Mouse (Mus musculus) heart, postnatal 0 days (tissue): ENCODE measurements around the gene Arr3. TPM values are rescaled to one million over a fixed set of nuclear protein-coding genes. Genes with fewer than 3 reads are reported as not detected.

Source experiments
- ATAC-seq: fragments of 200-750 bp; cut with Nextera tagmentation; 2 replicates; pipeline ENCODE4 v1.8.0; 2017; ENCODE audit warnings: low read depth, moderate number of reproducible peaks, moderate library complexity; ENCODE audit not compliant: insufficient read depth
- DNase-seq: peaks from one replicate; pipeline ENCODE4 v3.0.0-alpha.2; 2016; ENCODE audit warnings: low spot score
- H3K27ac ChIP-seq: fragments of 300-500 bp; sonication (generic); 2 replicates; pipeline ENCODE4 v1.5.1; 2014; ENCODE audit warnings: low read depth, mild to moderate bottlenecking
- H3K27me3 ChIP-seq: fragments of 300-500 bp; sonication (generic); 2 replicates; pipeline ENCODE4 v1.6.1; 2014; ENCODE audit warnings: low read length, mixed read lengths; ENCODE audit not compliant: control insufficient read depth, insufficient read depth
- H3K36me3 ChIP-seq: fragments of 300-500 bp; sonication (generic); replicated peaks from 2 replicates; pipeline ENCODE4 v1.6.1; 2014; ENCODE audit warnings: low read length, mixed read lengths; ENCODE audit not compliant: control insufficient read depth, insufficient read depth
- H3K4me1 ChIP-seq: fragments of 300-500 bp; sonication (generic); 2 replicates; pipeline ENCODE4 v1.6.1; 2014; ENCODE audit warnings: antibody characterized with exemption; ENCODE audit not compliant: control insufficient read depth, insufficient read depth
- H3K4me2 ChIP-seq: fragments of 300-500 bp; sonication (generic); 2 replicates; pipeline ENCODE4 v1.6.1; 2014; ENCODE audit warnings: low read depth, mild to moderate bottlenecking, low read length, moderate library complexity
- H3K4me3 ChIP-seq: fragments of 300-500 bp; sonication (generic); 2 replicates; pipeline ENCODE4 v1.5.1; 2014; ENCODE audit warnings: low read depth, low read length
- H3K9ac ChIP-seq: fragments of 300-500 bp; sonication (generic); replicated peaks from 2 replicates; pipeline ENCODE4 v1.6.1; 2014; ENCODE audit warnings: low read depth, low read length, mixed read lengths
- H3K9me3 ChIP-seq: fragments of 300-500 bp; sonication (generic); replicated peaks from 2 replicates; pipeline ENCODE4 v1.6.1; 2016; ENCODE audit warnings: low read length; ENCODE audit not compliant: control insufficient read depth
- CTCF ChIP-seq: IDR thresholded peaks from 2 replicates; pipeline ENCODE4 v1.5.1; 2016; ENCODE audit warnings: antibody characterized with exemption, control low read depth, low read depth
- EP300 ChIP-seq: IDR thresholded peaks from 2 replicates; pipeline ENCODE4 v1.6.1; 2016; ENCODE audit warnings: antibody characterized with exemption, low read depth
- WGBS: fragments of 180-500 bp; shearing (Covaris S2); extraction: QIAGEN DNeasy Blood & Tissue Kit; methylation state at CpG from one replicate; pipeline ENCODE4 v1.1.7; 2014; 5-methylcytosine and 5-hydroxymethylcytosine counted together
- polyA plus RNA-seq: library from polyadenylated mRNA; unstranded; fragments of >200 nt; fragmentation: Nextera tagmentation; extraction: Ambion mirVana; gene quantifications from 2 replicates; pipeline ENCODE4 v1.2.1, GENCODE M21; 2015
- total RNA-seq: library from RNA; depleted of rRNA; stranded (reverse); fragments of >200 nt; gene quantifications from 2 replicates; pipeline ENCODE4 v1.2.3, GENCODE M21; 2014; ENCODE audit warnings: low replicate concordance; rRNA removed

Arr3 gene
- total and polyA plus RNA-seq, 2 experiments from 2014 or later = 0.15 TPM; not detected in 1

- 17% methylated on average over 62 of the region's 62 CpGs for WGBS
- ATAC-seq = peak; percentile 100
- Histone ChIP-seq H3K4me1 (no peaks in the 10 kb centered on the region), H3K27ac (peak within 1 kb of the TSS; percentile 70), H3K4me3 (peak within 1 kb of the TSS; percentile 70), H3K9ac (peak within 1 kb of the TSS; percentile 67), H3K9me3 (no peaks in the 10 kb centered on the region), H3K4me2 (peak within 1 kb of the TSS; percentile 78), H3K36me3 (peaks cover 16% of the 10 kb centered on the region), H3K27me3 (no peaks in the 10 kb centered on the region)
- peak; percentile 88 for DNase-seq
- TF ChIP-seq EP300 (no peak), CTCF (no peak)
These were observed 20.8 kb downstream of the Arr3 start, which contains the start of gene Pdzd11 for GRCm38 (mm10) chrX:100625802-100626793. Gene Pdzd11, minus strand, starts transcription at chrX:100626568.

- Histone ChIP-seq H3K9ac (no peak overlapping the region), H3K27me3 (no peaks in the 10 kb centered on the region), H3K36me3 (no peaks in the 10 kb centered on the region; the same call in 1 of the 2 replicates), H3K9me3 (no peaks in the 10 kb centered on the region), H3K4me1 (no peaks in the 10 kb centered on the region), H3K4me2 (no peak overlapping the region), H3K4me3 (no peak overlapping the region), H3K27ac (no peak overlapping the region)
- 82% methylated on average over 2 of the region's 2 CpGs for WGBS
- DNase-seq (no peak), ATAC-seq (no peak)
- TF ChIP-seq CTCF (no peak), EP300 (no peak)
These were observed 23.8 kb downstream of the Arr3 start for GRCm38 (mm10) chrX:100629076-100629475.

- ATAC-seq = no peak
- 0 out of 2 replicates have a peak, but pooled peaks cover 4% of the 10 kb centered on the region for H3K36me3 ChIP-seq
- H3K4me3 ChIP-seq = no peak overlapping the region
- no peak overlapping the region for H3K27ac ChIP-seq
- TF ChIP-seq CTCF (no peak), EP300 (no peak)
- no peak for DNase-seq
- no peaks in the 10 kb centered on the region for H3K9me3 ChIP-seq
- WGBS = 68% methylated on average over 8 of the region's 8 CpGs
- H3K4me1 ChIP-seq = no peaks in the 10 kb centered on the region
- H3K4me2 ChIP-seq = no peak overlapping the region
- no peaks in the 10 kb centered on the region for H3K27me3 ChIP-seq
- no peak overlapping the region for H3K9ac ChIP-seq
These were observed 33.2 kb downstream of the Arr3 start for GRCm38 (mm10) chrX:100638477-100638876.

GRCm38 (mm10) chrX:100652848-100653247 is 47.6 kb downstream of the Arr3 start:
- 0 out of 2 replicates have a peak, but pooled peaks cover 3% of the 10 kb centered on the region for H3K36me3 ChIP-seq
- TF ChIP-seq CTCF (0 out of 2 replicates have a peak, but pooled peaks have one; percentile 8), EP300 (no peak)
- no peaks in the 10 kb centered on the region for H3K9me3 ChIP-seq
- no peak overlapping the region for H3K4me2 ChIP-seq
- H3K4me1 ChIP-seq = no peaks in the 10 kb centered on the region
- no peak overlapping the region for H3K4me3 ChIP-seq
- ATAC-seq = no peak
- DNase-seq = no peak
- H3K27me3 ChIP-seq = no peaks in the 10 kb centered on the region
- no peak overlapping the region for H3K27ac ChIP-seq
- no peak overlapping the region for H3K9ac ChIP-seq

GRCm38 (mm10) chrX:100664825-100665224 is 59.5 kb downstream of the Arr3 start:
- no peak overlapping the region for H3K4me3 ChIP-seq
- DNase-seq = no peak
- H3K27ac ChIP-seq = no peak overlapping the region
- no peak for ATAC-seq
- no peaks in the 10 kb centered on the region for H3K4me1 ChIP-seq
- H3K27me3 ChIP-seq = no peaks in the 10 kb centered on the region
- 73% methylated on average over 2 of the region's 2 CpGs for WGBS
- no peak for TF ChIP-seq CTCF
- TF ChIP-seq EP300 = no peak
- H3K4me2 ChIP-seq = no peak overlapping the region
- H3K36me3 ChIP-seq = 0 out of 2 replicates have a peak, but pooled peaks cover 8% of the 10 kb centered on the region
- no peak overlapping the region for H3K9ac ChIP-seq
- no peaks in the 10 kb centered on the region for H3K9me3 ChIP-seq

Other genes with a start within 250 kb of the Arr3 start
- not detected in 2 replicates for gene Otud6a, start 176.5 kb upstream of the Arr3 start, total RNA-seq
- not detected in 2 replicates for gene Otud6a, start 176.5 kb upstream of the Arr3 start, polyA plus RNA-seq
- gene Awat2, start 162.8 kb upstream of the Arr3 start, total RNA-seq = not detected in 2 replicates
- 0.07 TPM in 1 of 2 replicates, not detected in the other for gene Awat2, start 162.8 kb upstream of the Arr3 start, polyA plus RNA-seq
- gene Igbp1, start 111.2 kb upstream of the Arr3 start, total RNA-seq = 50.9 and 55.4 TPM in 2 replicates
- 29.6 and 30.2 TPM in 2 replicates for gene Igbp1, start 111.2 kb upstream of the Arr3 start, polyA plus RNA-seq
- gene Dgat2l6, start 80.7 kb upstream of the Arr3 start, total RNA-seq = not detected in 2 replicates
- not detected in 2 replicates for gene Dgat2l6, start 80.7 kb upstream of the Arr3 start, polyA plus RNA-seq
- gene Awat1, start 33.2 kb upstream of the Arr3 start, total RNA-seq = not detected in 2 replicates
- not detected in 2 replicates for gene Awat1, start 33.2 kb upstream of the Arr3 start, polyA plus RNA-seq
- not detected in 2 replicates for gene P2ry4, start 10.6 kb upstream of the Arr3 start, total RNA-seq
- not detected in 2 replicates for gene P2ry4, start 10.6 kb upstream of the Arr3 start, polyA plus RNA-seq
- gene Kif4, start 20.2 kb downstream of the Arr3 start, total RNA-seq = 10.0 and 22.0 TPM in 2 replicates
- gene Kif4, start 20.2 kb downstream of the Arr3 start, polyA plus RNA-seq = 5.6 and 5.8 TPM in 2 replicates
- gene Pdzd11, start 21.1 kb downstream of the Arr3 start, total RNA-seq = 41.9 and 43.7 TPM in 2 replicates
- 75.8 and 88.4 TPM in 2 replicates for gene Pdzd11, start 21.1 kb downstream of the Arr3 start, polyA plus RNA-seq
- gene Gdpd2, start 124.4 kb downstream of the Arr3 start, total RNA-seq = 1.7 and 2.8 TPM in 2 replicates
- 0.54 and 0.55 TPM in 2 replicates for gene Gdpd2, start 124.4 kb downstream of the Arr3 start, polyA plus RNA-seq
- gene Dlg3, start 162.2 kb downstream of the Arr3 start, total RNA-seq = 13.2 and 14.6 TPM in 2 replicates
- gene Dlg3, start 162.2 kb downstream of the Arr3 start, polyA plus RNA-seq = 0.51 and 0.52 TPM in 2 replicates